Mouse (Mus musculus) thymus, postnatal 36 days (tissue): ENCODE measurements around the gene Cadps.

Experiments
- DNase-seq, 2 experiments: peaks; one replicate each; pipeline ENCODE4 v3.0.0; 2022; ENCODE audit warnings: mixed read lengths in 2 of 2

Cadps gene

DNA sequence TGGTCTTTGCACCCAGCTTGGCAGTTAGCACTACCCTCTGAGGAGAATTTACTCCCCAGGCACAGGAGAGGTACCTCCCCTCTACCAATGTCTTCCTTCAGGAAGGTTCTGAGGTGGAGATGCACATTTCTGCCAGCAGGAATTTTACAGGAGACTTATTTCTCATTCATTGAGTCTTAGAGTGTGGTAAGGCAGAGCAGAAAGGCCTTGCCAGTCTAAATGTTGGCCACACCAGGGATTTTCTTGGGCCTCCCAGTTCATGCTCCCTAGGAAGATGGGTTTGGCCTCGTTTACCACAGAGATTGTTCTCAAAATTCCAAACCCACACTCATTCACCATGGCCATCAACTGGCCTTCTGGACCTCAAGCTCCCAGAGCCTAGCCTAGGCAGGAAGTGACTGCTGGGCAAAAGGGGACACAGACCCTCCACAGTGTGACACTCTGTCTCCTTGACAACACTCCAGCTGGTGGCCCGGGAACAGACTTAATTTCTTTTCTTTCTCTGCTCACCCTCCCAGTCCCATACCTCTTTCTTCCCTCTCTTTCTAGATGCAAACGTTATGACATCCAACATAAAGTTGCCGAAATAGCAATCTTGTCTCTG lies 434.6 kb downstream of the Cadps start:
- no peak for DNase-seq

DNA sequence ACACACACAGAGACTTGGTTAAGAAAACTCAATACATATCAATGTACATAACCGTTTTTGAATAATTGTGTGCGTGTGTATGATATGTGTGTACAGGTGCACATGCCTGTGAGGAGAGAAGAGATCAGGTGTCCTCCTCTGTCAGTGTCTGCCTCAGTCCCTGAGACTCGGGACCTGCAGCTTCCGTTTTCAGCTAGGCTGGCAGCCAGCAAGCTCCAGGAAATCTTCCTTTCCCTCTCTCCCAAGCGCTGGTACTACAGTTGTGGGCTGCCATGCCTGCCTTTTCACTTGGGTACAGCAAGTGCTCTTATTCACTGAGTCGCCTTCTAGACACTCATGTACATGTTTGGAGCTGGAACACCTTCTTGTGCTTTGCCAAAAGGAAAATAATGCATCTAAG lies 435.7 kb downstream of the Cadps start:
- DNase-seq = no peak

DNA sequence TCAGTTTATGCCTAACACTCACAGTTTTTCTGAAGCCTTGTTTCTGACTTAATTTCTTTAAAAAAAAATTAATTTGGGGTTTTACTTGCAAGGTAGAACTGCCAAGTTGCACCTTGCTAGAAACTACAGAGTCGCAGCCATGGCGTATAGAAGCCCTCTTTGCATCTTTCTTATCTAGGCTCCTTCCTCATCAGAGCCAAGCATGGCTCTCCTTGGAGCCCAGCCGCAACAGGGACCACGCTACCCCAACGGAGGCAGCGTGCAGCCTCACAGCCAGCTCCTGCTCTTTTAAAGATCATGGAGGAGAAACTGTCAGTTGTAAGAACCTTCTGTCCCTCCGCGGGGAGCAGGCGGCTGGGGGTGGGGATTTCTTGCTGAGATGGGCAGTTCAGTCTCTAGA lies 445.0 kb downstream of the Cadps start:
- DNase-seq = no peak

DNA sequence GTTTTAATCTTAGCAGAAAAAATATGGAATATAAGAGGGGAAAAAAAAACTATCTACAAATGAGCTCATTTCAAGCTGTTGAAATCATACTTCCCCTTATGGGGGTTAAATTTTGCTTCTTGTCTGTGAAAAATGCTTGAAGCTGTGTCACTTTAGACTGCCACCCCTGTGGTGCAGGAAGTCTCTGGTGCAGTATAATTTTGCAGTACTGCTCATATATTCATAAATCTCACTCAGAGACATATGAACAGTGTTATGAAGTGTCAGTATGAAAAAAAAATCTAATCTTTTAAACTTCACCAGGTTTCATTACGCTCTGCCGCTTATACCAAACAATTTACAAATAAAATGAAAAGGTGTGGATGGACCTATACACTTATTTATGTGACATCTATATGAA lies 445.6 kb downstream of the Cadps start:
- DNase-seq = no peak

DNA sequence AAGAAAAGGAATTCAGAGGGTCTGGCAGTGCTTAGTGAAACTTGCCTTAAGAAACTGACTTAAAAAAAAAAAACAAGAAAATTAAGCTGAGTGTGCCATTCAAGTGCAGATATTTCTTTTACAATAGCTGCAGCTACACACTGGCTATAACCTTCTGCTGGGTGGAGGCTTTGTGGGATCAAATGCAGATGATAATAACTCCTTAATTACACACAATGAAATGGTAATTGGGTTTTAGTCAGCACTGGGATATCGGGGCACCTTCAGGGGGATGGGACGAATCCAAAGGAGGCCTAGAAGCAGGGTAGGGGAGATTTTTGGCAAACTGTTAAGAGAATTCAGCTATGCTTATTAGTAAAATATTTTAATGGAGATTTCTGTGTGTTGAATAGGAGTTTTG lies 447.4 kb downstream of the Cadps start:
- no peak for DNase-seq

DNA sequence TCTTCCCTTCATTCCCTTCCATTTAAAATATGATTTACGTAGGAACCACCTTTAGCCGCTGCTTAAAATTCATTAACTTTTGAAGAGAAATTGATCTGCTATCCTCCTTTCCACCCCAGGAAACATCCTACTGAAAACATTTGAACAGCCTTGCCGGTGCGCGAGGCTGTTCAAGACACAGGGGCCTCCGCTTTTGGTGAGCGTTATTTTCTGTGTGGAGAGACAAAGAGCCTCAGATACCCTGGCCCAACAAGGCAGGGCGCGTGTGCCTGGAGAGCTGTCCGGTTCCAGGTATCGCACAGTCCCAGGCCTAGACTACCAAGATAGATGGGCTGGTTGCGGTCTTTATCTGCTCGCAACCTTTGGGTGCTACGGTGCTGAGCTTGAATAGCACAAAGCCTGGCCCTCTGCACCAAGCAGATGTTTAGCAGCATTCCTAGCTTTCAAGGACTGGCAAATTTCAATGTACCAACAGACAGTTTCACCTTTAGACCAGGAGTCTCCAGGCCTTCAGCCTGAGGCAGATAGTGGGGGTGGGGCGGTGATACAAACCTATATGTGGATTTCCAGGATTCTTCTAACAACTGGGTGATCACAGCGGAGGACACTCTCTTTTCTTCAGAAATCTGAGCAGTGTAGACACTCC lies 472.5 kb downstream of the Cadps start:
- no peak for DNase-seq

DNA sequence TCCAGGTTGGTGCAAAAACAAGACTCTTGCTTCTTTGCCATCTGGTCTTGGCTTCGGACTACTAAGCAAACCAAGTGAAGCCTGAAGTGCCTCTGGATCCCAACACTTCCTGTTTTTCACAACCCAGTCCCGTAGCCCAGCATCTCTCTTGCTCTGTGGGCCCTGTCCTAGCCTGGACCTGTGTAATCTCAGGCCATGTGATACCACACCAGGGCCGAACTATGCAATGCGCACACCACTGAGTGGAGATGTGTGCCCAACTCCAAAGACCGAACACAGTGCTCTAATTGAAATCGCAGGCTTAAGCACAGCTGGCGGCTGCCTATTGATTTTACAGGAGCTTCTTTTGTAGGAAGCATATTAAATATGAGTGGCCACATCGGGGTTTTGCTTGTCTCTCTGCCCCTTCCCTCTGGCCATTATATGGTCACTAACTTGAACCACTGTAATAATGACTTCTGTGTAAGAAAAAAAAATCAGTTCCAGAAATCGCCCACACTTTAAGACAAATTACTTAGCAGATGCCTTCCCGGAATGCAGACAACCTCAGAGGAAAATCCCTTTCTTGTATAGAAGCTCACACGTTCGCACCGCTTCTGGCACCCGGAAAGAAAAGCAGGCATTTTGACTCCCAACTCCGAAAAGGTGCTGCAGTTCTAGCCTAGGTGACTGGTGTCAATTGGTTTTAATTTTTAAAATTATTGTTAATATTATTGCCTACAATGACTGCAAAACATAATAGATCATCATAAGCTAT lies 473.4 kb downstream of the Cadps start:
- no peak for DNase-seq

DNA sequence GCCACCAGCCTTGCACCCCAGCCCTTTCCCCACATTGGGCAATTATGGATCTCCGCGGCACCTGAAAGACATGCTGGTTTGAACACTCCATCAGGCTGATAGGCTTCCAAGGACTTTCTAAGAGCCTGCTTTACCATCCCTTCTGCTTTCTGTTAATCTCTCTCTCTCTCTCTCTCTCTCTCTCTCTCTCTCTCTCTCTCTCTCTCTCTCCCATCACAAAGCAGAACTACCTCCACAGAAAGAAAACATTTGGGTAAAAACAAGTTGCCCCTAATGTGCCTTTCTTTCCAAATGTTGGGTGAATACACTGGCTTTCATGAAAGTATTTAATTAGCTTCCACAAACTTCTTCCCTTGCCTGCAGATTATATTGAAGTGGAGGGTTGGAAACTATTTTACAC lies 474.8 kb downstream of the Cadps start, which contains the start of gene Fezf2:
Gene Fezf2 (minus strand): TSS at position 101 of the 400 bp plus-strand sequence.
- no peak for DNase-seq

DNA sequence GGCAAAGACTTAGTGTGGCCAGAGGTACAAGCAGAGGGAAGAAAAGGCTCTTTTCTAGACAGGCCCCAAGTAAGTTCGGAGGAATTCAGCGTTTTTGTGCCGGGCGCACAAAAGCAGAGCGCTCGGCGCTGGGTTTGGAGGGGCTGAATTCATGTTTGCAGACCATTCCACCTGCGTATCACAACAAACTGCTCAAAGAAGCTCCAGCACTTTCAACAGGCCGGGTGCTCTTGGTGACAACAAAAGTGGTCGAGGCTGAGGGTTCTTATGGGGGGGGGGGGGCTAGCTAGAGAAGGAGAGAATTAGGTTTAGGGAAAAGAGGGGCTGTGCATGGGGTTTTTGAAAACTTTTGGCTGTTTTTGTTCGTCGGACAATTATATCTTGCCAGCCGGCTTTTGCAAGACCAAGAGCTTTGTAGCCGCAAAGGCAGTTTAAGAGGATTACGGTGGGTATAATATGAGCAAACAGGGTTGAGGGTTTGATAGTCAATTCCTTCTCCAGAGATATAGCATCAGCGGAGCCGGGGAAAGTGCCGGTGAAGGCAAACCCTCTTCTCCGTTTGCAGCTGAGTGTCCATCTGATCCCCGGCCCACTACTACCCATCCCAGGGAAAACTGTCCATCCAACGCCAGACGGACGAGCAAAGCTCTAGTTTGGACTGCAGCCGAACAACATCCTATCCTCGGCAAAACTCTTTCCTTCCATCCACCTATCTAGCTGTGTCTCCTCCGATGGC lies 475.8 kb downstream of the Cadps start:
- DNase-seq = no peak

DNA sequence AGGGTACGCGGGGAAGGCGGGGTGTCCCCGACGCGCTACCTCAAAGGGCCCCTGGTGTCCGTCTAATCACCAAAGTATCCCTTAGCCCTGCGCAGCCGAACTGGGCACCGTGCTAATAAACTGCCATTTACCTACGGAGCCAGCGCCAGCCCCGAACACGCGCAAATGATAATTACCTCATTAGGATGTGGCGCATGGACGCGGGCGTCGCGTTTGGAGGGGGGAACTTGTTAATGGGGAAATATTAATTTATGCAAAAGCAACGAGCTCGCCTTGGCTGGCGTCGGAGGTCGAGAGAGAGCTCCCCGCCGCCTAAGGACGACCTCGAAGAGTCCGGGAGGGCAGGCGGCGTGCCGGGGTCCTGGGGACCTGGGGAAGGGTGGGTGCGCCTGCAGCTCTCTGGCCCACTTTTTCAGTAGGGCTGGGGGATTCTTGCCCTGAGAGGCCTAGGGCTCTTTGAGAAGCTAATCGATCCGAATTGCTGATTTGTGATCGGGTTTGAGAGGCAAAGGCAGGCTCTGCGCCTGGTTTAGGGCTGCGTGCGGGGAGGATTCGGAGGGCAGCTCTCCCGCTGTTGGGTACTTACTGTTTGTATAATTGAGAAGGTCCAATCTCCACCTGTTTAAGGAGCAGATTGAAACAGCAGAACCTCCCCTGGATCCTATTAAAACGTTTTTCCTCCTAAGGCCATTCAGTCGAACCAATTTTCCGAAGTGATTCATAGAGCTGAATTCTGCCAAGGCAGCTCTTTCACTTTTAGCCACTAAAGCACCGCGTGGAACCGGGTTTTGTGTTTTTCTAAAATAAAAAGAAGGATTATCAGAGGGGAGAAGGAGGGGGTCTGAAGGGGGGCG lies 476.6 kb downstream of the Cadps start:
- no peak for DNase-seq

DNA sequence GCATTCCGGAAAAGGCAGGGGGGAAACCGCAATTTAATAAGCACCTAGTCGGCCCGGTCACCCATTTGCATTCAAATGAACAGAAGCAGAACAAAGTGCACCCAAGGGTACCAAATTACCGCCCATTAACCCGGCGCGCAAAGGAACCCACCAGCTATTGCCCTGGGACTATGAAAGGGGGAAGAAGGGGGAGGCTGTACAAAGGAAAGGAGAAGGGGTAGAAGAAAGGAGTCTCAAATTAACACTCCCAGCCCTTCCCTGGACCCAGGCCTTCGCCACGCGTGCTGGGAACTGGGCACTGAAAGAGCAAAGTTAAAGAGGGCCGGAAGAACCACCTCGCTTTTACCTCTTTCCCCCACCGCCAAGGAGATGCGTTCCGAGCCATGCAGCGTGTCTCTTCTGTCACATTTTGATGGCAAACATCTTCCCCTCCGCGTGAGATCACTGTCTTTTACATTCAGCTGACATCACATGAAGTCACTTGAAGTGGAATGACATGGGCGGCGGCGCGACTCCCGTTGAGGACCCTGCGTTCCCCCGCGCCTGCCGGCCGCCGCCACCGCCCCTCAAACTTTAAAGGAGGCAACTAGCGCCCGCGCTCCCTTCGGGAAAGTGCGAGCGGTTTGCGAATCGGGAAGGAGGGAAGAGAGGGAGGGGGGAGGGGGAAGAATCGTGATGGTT lies 477.5 kb downstream of the Cadps start:
- no peak for DNase-seq

DNA sequence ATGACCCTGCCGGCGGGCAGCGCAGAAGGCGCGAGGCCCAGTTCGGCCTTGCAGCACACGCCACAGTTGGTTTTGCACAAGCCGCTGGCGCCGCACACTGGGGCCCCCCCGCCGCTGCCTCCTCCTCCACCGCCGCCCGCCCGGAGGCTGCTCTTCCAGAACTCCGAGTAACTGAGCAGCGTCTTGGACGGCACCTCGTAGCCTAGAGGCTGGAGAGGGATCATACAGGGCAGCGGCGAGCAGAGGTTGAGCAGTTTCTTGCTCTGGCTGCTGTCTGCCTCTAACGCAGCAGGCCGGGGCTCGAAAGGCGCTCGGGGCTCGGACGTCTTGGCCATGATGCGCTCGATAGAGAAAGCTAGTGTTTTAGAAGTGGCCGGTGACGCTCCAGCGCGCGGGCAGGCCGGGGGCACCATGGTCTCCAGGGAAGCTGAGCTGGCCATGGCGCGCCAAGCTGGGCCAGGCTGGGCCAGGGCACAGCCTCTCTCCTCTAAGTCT lies 478.1 kb downstream of the Cadps start:
- DNase-seq = no peak

DNA sequence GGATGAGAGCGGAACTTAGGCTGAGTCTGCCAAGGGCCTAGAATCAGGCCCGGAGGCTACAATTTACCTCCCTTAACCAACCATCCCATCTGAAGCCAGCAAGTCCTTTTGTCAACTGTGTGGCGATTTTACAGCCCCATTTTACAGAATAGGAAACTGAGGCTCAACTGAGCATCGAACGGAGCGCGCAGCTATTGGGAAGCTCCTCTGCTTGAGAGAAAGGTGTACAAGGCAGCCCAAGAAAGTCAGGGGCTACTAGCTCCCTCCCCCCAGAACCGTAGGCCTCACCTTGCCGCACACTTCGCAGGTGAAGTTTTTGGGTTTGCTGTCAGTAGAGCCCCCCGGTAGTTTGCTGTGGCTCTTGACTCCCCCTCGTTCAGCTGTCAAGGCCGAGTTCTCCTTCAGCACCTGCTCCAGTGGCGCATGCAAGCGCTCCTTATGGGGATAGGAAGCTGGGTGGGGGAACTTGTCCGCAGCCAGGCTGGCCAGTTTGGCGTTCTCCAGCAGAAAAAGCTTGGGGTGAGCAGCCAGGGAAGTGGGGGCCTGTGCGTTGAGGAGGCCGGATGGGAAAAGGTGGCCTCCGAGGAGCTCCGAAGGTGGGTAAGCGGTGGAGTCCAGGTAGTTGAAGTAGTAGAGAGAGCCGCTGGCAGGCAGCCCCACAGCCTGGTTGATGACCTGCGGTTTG lies 478.7 kb downstream of the Cadps start:
- no peak for DNase-seq

DNA sequence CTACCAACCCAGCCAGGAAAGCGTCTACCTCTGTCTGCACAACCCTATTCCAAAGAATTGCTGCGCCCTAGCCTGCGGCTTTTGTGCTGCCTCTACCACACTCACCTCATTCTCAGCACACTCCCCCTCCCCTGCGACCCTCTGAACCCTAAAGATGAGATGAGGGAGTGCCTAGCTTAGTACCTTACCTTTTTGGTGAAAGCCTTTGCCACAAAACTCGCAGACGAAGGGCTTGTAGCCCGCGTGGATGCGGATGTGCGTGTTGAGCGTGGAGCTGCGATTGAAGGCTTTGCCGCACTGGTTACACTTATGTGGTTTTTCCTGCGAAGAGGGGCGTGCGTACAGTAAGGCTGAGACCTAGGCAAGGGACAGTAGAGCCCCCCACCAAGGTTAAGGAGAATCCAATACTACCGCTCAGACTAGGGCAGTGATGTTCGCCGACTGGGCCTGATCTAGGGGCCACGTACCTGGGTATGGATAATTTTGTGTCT lies 479.4 kb downstream of the Cadps start:
- DNase-seq = no peak

DNA sequence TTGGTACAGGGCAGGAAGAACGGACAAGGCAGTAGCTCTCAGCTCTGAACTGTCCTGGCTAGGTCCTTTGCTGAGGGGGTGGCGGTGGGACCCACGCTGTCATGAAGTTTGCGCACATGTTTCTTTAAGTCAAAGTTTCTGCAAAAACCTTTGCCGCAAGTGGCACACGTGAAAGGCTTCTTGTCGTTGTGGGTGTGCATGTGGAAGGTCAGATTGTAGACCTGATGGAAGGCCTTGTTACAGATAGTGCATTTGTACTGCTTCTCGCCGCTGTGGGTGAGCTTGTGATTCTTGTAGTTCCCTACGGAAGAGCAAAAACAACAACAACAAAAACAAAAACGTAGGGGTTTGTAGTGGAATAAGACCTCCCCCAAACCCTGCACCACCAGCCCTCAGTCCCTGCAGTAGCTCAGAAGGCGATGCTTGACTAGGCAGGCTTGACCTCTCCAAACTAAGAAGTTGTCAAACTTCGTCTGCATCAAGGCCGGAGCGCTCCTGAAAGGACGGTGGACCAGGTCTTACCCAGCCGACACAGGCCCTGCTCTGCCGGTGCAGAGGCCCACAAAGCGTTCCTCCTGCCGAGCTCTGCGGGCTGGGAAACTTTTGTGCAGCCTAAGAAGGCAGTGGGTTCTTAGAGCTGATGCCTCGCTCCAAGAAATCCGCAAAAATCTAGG lies 480.3 kb downstream of the Cadps start:
- no peak for DNase-seq

DNA sequence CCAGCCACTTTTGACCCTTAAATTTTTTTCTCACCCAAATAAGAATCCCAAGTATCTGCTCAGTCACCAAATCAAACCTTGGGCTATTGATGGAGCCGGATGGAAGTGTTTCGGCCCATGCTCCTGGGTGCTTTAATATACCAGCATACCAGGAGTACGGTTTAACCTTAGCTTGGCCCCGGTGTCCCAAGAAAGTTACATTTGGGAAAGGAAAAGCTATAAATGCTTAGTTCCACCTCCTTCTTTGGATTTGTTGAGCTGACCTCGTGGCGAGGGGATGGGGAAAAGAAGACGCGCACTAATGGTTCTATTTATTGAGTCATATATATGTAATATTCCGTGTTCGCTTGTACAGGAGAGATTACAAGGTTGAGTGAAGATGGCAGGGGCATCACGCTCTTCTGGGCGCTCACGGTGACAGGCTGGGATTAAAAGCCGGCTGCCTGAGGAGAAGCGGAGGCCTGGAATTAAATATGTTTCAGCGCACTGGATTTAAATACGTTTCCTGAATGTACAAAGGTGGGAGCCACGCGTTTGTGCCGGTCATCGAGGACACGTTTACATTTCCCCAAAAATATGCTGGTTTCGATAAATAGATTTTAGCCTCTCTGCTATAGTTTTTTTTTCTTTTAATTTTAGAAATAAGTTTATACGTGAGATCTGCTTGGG lies 481.0 kb downstream of the Cadps start:
- DNase-seq = no peak

DNA sequence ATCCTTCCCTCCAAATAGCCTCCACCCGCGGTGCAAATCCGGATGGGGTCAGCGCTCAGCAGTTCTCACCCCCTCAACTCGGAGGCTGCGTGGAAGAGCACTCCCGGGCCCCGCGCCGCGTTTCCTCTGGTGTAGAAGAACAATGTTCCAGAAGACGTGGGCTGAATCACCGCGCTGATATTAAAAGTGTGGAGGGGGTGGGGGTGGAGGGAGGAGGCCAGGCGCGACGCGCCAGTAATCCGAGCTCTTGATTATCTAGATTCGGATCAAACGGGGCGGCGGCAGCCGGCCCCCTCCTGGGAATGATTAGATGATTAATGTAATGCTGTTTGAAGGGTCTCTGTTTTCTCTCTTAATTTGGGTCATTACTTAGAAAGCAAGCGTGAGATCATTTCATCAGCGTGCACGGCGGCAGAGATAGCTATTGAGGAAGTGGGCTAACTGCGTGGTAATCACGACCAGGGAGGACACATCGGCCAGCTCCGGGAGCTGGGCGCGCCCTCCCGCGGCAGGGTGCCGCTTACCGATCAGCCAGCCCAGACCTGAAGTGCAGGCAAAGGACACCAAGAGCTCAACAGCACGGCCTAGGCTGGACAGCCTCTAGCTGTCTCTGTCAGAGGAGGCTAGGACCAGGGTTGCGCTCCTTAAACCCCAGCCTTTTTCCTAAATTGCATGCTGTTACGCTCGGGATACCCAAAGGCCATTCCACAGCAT lies 481.6 kb downstream of the Cadps start:
- DNase-seq = no peak

DNA sequence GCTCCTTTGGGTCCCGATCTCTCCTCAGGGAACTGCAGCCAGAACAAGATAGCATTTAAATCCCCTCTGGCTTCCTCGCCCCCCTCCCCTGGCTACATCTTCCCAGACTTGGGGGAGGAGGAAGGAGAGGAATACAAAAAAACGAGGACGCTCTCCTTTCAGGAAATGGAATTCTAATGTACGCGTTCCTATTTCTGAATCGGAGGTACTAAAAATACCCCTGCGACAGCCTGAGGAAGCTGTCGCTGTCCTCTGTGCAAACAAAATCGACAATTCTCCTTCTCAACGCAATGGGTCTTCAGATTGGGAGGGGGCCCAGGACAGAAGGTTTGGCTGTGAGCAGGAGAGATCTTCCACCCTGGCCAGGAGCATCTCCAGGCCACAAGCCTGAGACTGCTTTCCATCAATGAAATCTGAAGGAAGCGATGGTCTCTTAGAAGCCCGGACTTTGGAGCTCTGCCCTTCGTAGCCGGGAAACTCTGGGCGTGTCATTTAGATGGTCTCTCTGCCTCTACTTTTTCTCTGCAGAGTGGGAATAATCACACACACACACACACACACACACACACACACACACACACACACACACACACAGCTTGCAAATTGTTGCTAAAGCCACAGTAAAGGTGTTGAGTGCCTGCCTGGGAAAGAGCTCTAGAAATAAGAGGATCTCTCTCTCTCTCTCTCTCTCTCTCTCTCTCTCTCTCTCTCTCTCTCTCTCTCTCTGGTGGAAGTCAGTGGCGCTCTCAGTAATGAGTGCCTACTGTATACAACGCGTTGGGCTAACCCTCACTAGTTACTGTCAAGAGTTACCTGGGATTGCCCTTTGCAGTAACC lies 482.4 kb downstream of the Cadps start:
- DNase-seq = no peak
